Mouse (Mus musculus) intestine, embryonic 14.5 days (tissue): ENCODE results near the gene Sgms2. TPM values are rescaled to one million over a fixed set of nuclear protein-coding genes. Genes with fewer than 3 reads are reported as not detected.

Experiments
- ATAC-seq: fragments of 200-750 bp; cut with Nextera tagmentation; replicated peaks from 2 replicates; pipeline ENCODE4 v1.8.0; 2017; ENCODE audit warnings: low read depth, moderate number of reproducible peaks, moderate TSS enrichment, moderate library complexity; ENCODE audit not compliant: low FRiP score, low TSS enrichment
- DNase-seq: peaks from one replicate; pipeline ENCODE4 v3.0.0-alpha.2; 2018; ENCODE audit warnings: low spot score
- H3K27ac ChIP-seq: fragments of 300-500 bp; sonication (generic); 2 replicates; pipeline ENCODE4 v1.5.1; 2014; ENCODE audit warnings: low read depth, mild to moderate bottlenecking, control low read depth
- H3K27me3 ChIP-seq: fragments of 300-500 bp; sonication (generic); replicated peaks from 2 replicates; pipeline ENCODE4 v1.6.1; 2014; ENCODE audit warnings: low read length, control low read depth; ENCODE audit not compliant: control insufficient read depth, insufficient read depth
- H3K36me3 ChIP-seq: fragments of 300-500 bp; sonication (generic); 2 replicates; pipeline ENCODE4 v1.6.1; 2014; ENCODE audit warnings: low read length, control low read depth; ENCODE audit not compliant: control insufficient read depth, insufficient read depth
- H3K4me1 ChIP-seq: fragments of 300-500 bp; sonication (generic); replicated peaks from 2 replicates; pipeline ENCODE4 v1.6.1; 2014; ENCODE audit warnings: low read length, control low read depth, mixed read lengths; ENCODE audit not compliant: control insufficient read depth, insufficient read depth
- H3K4me2 ChIP-seq: fragments of 300-500 bp; sonication (generic); 2 replicates; pipeline ENCODE4 v1.6.1; 2014; ENCODE audit warnings: low read length
- H3K4me3 ChIP-seq: fragments of 300-500 bp; sonication (generic); 2 replicates; pipeline ENCODE4 v1.5.1; 2014; ENCODE audit warnings: low read depth, low read length, control low read depth, mixed read lengths
- H3K9ac ChIP-seq: fragments of 300-500 bp; sonication (generic); 2 replicates; pipeline ENCODE4 v1.6.1; 2014; ENCODE audit warnings: mild to moderate bottlenecking, low read length
- H3K9me3 ChIP-seq: fragments of 300-500 bp; sonication (generic); 2 replicates; pipeline ENCODE4 v1.6.1; 2016; ENCODE audit warnings: low read length, control low read depth; ENCODE audit not compliant: control insufficient read depth
- WGBS: fragments of 180-500 bp; shearing (Covaris S2); extraction: QIAGEN DNeasy Blood & Tissue Kit; methylation state at CpG from one replicate; pipeline ENCODE4 v1.1.7; 2014; 5-methylcytosine and 5-hydroxymethylcytosine counted together
- polyA plus RNA-seq: library from polyadenylated mRNA; unstranded; fragments of >200 nt; fragmentation: Nextera tagmentation; extraction: Ambion mirVana; gene quantifications from 2 replicates; pipeline ENCODE4 v1.2.1, GENCODE M21; 2014

Sgms2 gene
- polyA plus RNA-seq, 1 experiment from 2014 or later: 12.4 TPM

- peak overlapping the region; percentile 78; the same call in 1 of the 2 replicates for H3K27ac ChIP-seq
- no peaks in the 10 kb centered on the region for H3K4me1 ChIP-seq
- 76% methylated on average over 14 of the region's 14 CpGs for WGBS
- H3K36me3 ChIP-seq: no peaks in the 10 kb centered on the region
- H3K9me3 ChIP-seq: no peaks in the 10 kb centered on the region
- no peaks in the 10 kb centered on the region for H3K27me3 ChIP-seq
- no peak overlapping the region for H3K4me3 ChIP-seq
- H3K4me2 ChIP-seq: peak overlapping the region; percentile 28; the same call in 1 of the 2 replicates
- ATAC-seq: no peak
- no peak overlapping the region for H3K9ac ChIP-seq
- DNase-seq: no peak
Measured at GRCm38 (mm10) chr3:131363602-131364001, 127.6 kb downstream of the Sgms2 start.

GRCm38 (mm10) chr3:131361960-131362359 lies 129.3 kb downstream of the Sgms2 start:
- Histone ChIP-seq H3K9me3 (no peaks in the 10 kb centered on the region), H3K27ac (no peak overlapping the region), H3K4me2 (no peak overlapping the region), H3K36me3 (no peaks in the 10 kb centered on the region), H3K4me3 (no peak overlapping the region), H3K9ac (no peak overlapping the region), H3K27me3 (no peaks in the 10 kb centered on the region), H3K4me1 (no peaks in the 10 kb centered on the region)
- WGBS: 81% methylated on average over 4 of the region's 4 CpGs
- ATAC-seq: no peak
- no peak for DNase-seq

- no peak overlapping the region for H3K9ac ChIP-seq
- no peak overlapping the region for H3K4me3 ChIP-seq
- ATAC-seq (no peak), DNase-seq (no peak)
- H3K9me3 ChIP-seq: no peaks in the 10 kb centered on the region
- H3K4me2 ChIP-seq: no peak overlapping the region
- no peaks in the 10 kb centered on the region for H3K27me3 ChIP-seq
- WGBS: 79% methylated on average over 5 of the region's 5 CpGs
- H3K36me3 ChIP-seq: no peaks in the 10 kb centered on the region
- no peak overlapping the region for H3K27ac ChIP-seq
- H3K4me1 ChIP-seq: no peaks in the 10 kb centered on the region
Measured at GRCm38 (mm10) chr3:131359011-131359410, 132.2 kb downstream of the Sgms2 start.

GRCm38 (mm10) chr3:131358205-131358604 lies 133.0 kb downstream of the Sgms2 start:
- H3K27me3 ChIP-seq: no peaks in the 10 kb centered on the region
- WGBS: 59% methylated on average over 5 of the region's 5 CpGs
- no peak overlapping the region for H3K27ac ChIP-seq
- H3K9ac ChIP-seq: no peak overlapping the region
- ATAC-seq: no peak
- H3K4me1 ChIP-seq: no peaks in the 10 kb centered on the region
- no peak overlapping the region for H3K4me2 ChIP-seq
- no peak for DNase-seq
- no peaks in the 10 kb centered on the region for H3K9me3 ChIP-seq
- no peaks in the 10 kb centered on the region for H3K36me3 ChIP-seq
- no peak overlapping the region for H3K4me3 ChIP-seq

GRCm38 (mm10) chr3:131357643-131358042 lies 133.6 kb downstream of the Sgms2 start:
- no peaks in the 10 kb centered on the region for H3K27me3 ChIP-seq
- H3K9me3 ChIP-seq: no peaks in the 10 kb centered on the region
- no peak overlapping the region for H3K27ac ChIP-seq
- WGBS: 74% methylated on average over 3 of the region's 3 CpGs
- no peaks in the 10 kb centered on the region for H3K36me3 ChIP-seq
- H3K4me1 ChIP-seq: no peaks in the 10 kb centered on the region
- H3K4me2 ChIP-seq: no peak overlapping the region
- H3K9ac ChIP-seq: no peak overlapping the region
- DNase-seq (no peak), ATAC-seq (no peak)
- no peak overlapping the region for H3K4me3 ChIP-seq

GRCm38 (mm10) chr3:131356026-131356425 lies 135.2 kb downstream of the Sgms2 start:
- H3K4me3 ChIP-seq: no peak overlapping the region
- no peaks in the 10 kb centered on the region for H3K36me3 ChIP-seq
- ATAC-seq (no peak), DNase-seq (no peak)
- no peaks in the 10 kb centered on the region for H3K9me3 ChIP-seq
- no peak overlapping the region for H3K4me2 ChIP-seq
- WGBS: 70% methylated on average over 5 of the region's 5 CpGs
- no peak overlapping the region for H3K9ac ChIP-seq
- H3K27ac ChIP-seq: no peak overlapping the region
- no peaks in the 10 kb centered on the region for H3K27me3 ChIP-seq
- no peaks in the 10 kb centered on the region for H3K4me1 ChIP-seq

- WGBS: 91% methylated on average over 7 of the region's 7 CpGs
- Histone ChIP-seq H3K4me3 (no peak overlapping the region), H3K4me1 (no peaks in the 10 kb centered on the region), H3K27ac (no peak overlapping the region), H3K27me3 (no peaks in the 10 kb centered on the region), H3K36me3 (no peaks in the 10 kb centered on the region), H3K9ac (no peak overlapping the region), H3K9me3 (no peaks in the 10 kb centered on the region), H3K4me2 (no peak overlapping the region)
- no peak for ATAC-seq
- no peak for DNase-seq
Measured at GRCm38 (mm10) chr3:131350539-131350938, 140.7 kb downstream of the Sgms2 start.

- Histone ChIP-seq H3K4me1 (no peaks in the 10 kb centered on the region), H3K27ac (peak overlapping the region; percentile 73), H3K9me3 (no peaks in the 10 kb centered on the region), H3K4me3 (no peak overlapping the region), H3K4me2 (no peak overlapping the region), H3K9ac (no peak overlapping the region), H3K27me3 (no peaks in the 10 kb centered on the region), H3K36me3 (no peaks in the 10 kb centered on the region)
- ATAC-seq (peak; percentile 78), DNase-seq (no peak)
- 72% methylated on average over 6 of the region's 6 CpGs for WGBS
Measured at GRCm38 (mm10) chr3:131349013-131349412, 142.2 kb downstream of the Sgms2 start.

- Histone ChIP-seq H3K36me3 (no peaks in the 10 kb centered on the region), H3K27me3 (no peaks in the 10 kb centered on the region), H3K4me1 (no peaks in the 10 kb centered on the region), H3K9me3 (no peaks in the 10 kb centered on the region), H3K4me3 (no peak overlapping the region), H3K4me2 (no peak overlapping the region; the same call in 1 of the 2 replicates), H3K27ac (peak overlapping the region; percentile 73), H3K9ac (no peak overlapping the region)
- DNase-seq (no peak), ATAC-seq (peak; percentile 67)
- 58% methylated on average over 3 of the region's 3 CpGs for WGBS
Measured at GRCm38 (mm10) chr3:131348579-131348950, 142.6 kb downstream of the Sgms2 start.
